Mouse (Mus musculus): ENCODE results near the gene Slc1a4.

DNA sequence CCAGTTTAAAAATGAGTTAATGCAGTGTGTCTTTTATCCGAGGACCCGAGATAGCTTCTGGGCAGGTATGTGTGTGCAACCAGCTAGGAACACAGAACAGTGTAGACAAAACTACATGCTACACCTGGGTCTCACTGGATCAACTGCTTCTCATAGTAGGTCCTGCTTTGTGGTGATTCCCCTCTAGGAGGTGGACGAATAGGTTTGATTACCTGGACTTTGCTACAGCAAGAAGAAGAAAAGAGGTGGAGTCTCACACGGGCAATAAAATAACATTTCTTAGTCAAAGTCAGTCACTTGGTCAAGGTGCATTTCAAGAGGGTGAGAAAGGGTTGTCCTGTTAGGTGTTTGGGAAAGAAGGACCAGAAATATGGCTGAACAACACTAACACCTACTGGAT lies 11.4 kb upstream of the Slc1a4 start:
- no peak for TF ChIP-seq CTCF (IDR thresholded peaks at IDR 0.05; ENCODE audit: borderline replicate concordance, extremely low read depth, insufficient read depth, insufficient read length)
- no peak for TF ChIP-seq POLR2A (IDR thresholded peaks at IDR 0.05; ENCODE audit: borderline replicate concordance, extremely low read depth, insufficient read depth, insufficient read length, poor library complexity, severe bottlenecking)

All from brain, embryonic 14.5 days (tissue).